Mouse (Mus musculus): ENCODE data around the gene Cd247.

- TF ChIP-seq CTCF (IDR thresholded peaks at IDR 0.05; ENCODE audit: borderline replicate concordance, control insufficient read depth, extremely low read depth, insufficient read depth, low read length, poor library complexity): peak; percentile 71; the same call in 1 of the 2 replicates
- no peak for TF ChIP-seq POLR2A (IDR thresholded peaks at IDR 0.05; ENCODE audit: control insufficient read depth, extremely low read depth, insufficient read depth, low read length, poor library complexity)
Measured at GRCm38 (mm10) chr1:165858356-165858755, 69.9 kb downstream of the Cd247 start.

Measured in thymus, adult 2 months (tissue).